ENCODE assay signal across 10 mouse cellular contexts in the genomic region with DNA sequence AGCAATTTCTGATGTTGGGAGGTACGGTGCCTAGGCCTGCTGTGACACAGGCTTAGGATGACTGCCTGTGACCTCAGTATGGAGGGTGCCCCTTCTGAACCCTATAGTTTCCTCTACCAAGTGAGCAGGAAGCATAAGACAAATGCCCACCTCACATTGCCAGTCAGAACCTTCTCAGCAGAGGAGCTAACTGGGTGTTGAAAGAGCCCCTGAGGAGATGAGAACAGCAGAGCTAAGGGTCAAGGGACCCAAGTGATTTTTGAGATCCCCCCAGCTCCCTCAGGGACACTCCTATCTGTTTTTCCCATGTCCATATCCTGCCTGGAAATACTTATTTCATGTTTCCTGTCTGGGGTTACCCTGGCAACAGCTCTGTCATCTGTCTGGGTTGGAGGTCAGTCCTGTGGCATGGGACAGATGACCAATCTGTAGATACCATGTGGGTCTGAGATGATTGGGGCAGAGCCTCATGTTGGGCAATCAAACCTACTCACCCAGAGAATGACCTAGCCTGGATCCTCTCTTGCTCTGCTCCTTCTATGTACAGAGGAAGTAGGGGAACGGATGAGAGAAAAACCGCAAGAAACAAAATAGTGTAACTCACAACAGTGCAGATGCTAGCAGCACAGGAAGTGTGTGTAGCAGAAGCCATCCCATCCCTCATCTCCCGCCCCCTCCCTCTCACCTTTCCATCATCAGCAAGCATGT.
DNase-seq lines count a peak whose midpoint lies in the region; ATAC-seq lines count a peak whose summit lies in the region.
"Had no signal": no experiment of that assay in that cellular context is flagged by ENCODE, and none has a peak within 500 bp of the region (broad histone marks: within the 10 kb centered on the region; RNA-seq: fewer than 3 reads in every experiment).

No protein-coding gene starts in this region.

- peak; percentile 90 for ATAC-seq in activated CD4-positive, CD25-positive, alpha-beta regulatory T cell, adult 4 months
- peak; percentile 74 for ATAC-seq in megakaryocyte, adult 5-6 weeks (ENCODE audit: poor library complexity, severe bottlenecking)
- ATAC-seq in erythroid progenitor cell, adult 5-6 weeks (replicated peaks; ENCODE audit: low FRiP score, poor library complexity, severe bottlenecking): no peak
- ATAC-seq: Patski had no signal

- intact Hi-C loops in left cerebral cortex, postnatal 4 days (cut with DNase I): no loop called here
- intact Hi-C loops in left cerebral cortex, postnatal 10 days (cut with DNase I): no loop called here

- DNase-seq in lung, postnatal 25 days (ENCODE audit: low spot score): peak; percentile 62
- DNase-seq in lung, postnatal 10 days: no peak
- peak; percentile 62 for DNase-seq in thymus, postnatal 25 days
- DNase-seq in left cerebral cortex, postnatal 4 days: no peak
- DNase-seq in left cerebral cortex, postnatal 10 days (ENCODE audit: extremely low spot score in 1 of 2, low spot score in 2 of 2): no peak
- DNase-seq: gastrocnemius, postnatal 36 days had no signal

Comparison
In these comparisons a context has a peak if more than half of its experiments do, and no peak if none do; other contexts are left out.
1. DNase-seq: peak in lung, postnatal 25 days (single experiment) and thymus, postnatal 25 days (single experiment); none in lung, postnatal 10 days (single experiment), left cerebral cortex, postnatal 4 days (single experiment) and left cerebral cortex, postnatal 10 days (0 of 2).